Mouse (Mus musculus) lung, embryonic 16.5 days (tissue): ENCODE results near the gene Arhgap32. TPM values are rescaled to one million over a fixed set of nuclear protein-coding genes. Genes with fewer than 3 reads are reported as not detected.
A peak's percentile ranks its signal among the peaks of the same experiment; 100 is the strongest.
"Not testable (repeated sequence)": the region's sequence is repeated elsewhere in the genome, so short reads cannot be mapped to it uniquely, and the experiment has no call there.

Experiments
- ATAC-seq: fragments of 200-750 bp; cut with Nextera tagmentation; 2 replicates; pipeline ENCODE4 v1.8.0; 2017; ENCODE audit warnings: low read depth, mild to moderate bottlenecking, moderate library complexity
- H3K27ac ChIP-seq: fragments of 300-500 bp; sonication (generic); 2 replicates; pipeline ENCODE4 v1.5.1; 2014; ENCODE audit warnings: mild to moderate bottlenecking, control low read depth, low read length
- H3K27me3 ChIP-seq: fragments of 300-500 bp; sonication (generic); 2 replicates; pipeline ENCODE4 v1.6.1; 2014; ENCODE audit warnings: low read depth, low read length, mixed read lengths; ENCODE audit not compliant: control insufficient read depth, insufficient read depth
- H3K36me3 ChIP-seq: fragments of 300-500 bp; sonication (generic); 2 replicates; pipeline ENCODE4 v1.6.1; 2014; ENCODE audit warnings: low read length; ENCODE audit not compliant: control insufficient read depth, insufficient read depth
- H3K4me1 ChIP-seq: fragments of 300-500 bp; sonication (generic); replicated peaks from 2 replicates; pipeline ENCODE4 v1.6.1; 2014; ENCODE audit warnings: low read length, mixed read lengths; ENCODE audit not compliant: control insufficient read depth, insufficient read depth
- H3K4me2 ChIP-seq: fragments of 300-500 bp; sonication (generic); 2 replicates; pipeline ENCODE4 v1.6.1; 2014; ENCODE audit warnings: low read depth, low read length, control low read depth
- H3K4me3 ChIP-seq: fragments of 300-500 bp; sonication (generic); 2 replicates; pipeline ENCODE4 v1.5.1; 2014; ENCODE audit warnings: mild to moderate bottlenecking, low read length, control low read depth
- H3K9ac ChIP-seq: fragments of 300-500 bp; sonication (generic); 2 replicates; pipeline ENCODE4 v1.6.1; 2014; ENCODE audit warnings: low read length, control low read depth
- H3K9me3 ChIP-seq: fragments of 300-500 bp; sonication (generic); 2 replicates; pipeline ENCODE4 v1.6.1; 2016; ENCODE audit warnings: low read length; ENCODE audit not compliant: control insufficient read depth
- WGBS: fragments of 180-500 bp; shearing (Covaris S2); extraction: QIAGEN DNeasy Blood & Tissue Kit; methylation state at CpG from one replicate; pipeline ENCODE4 v1.1.7; 2014; 5-methylcytosine and 5-hydroxymethylcytosine counted together
- polyA plus RNA-seq: library from polyadenylated mRNA; unstranded; fragments of >200 nt; fragmentation: Nextera tagmentation; extraction: Ambion mirVana; gene quantifications from 2 replicates; pipeline ENCODE4 v1.2.1, GENCODE M21; 2015

The Arhgap32 gene
- polyA plus RNA-seq, 1 experiment from 2014 or later = 4.9 TPM

DNA sequence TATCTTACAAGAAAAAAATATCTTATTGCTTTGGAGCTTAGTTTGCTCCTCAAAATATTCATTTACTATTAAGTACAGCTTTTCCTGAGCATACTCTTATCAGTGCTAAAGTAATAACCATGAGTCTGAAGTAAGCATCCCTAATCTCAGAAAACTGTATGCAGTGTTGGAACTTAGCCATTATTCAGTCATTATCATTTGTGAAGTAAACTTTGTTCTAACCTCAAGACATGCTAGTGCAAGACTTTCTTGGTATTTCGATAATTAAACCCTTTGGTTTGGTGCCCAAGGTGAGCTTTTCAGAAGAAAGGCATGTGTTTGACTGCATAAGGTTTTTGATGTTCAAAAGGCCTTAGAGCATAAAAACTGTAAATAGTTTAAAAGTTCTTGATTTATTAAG is 4.2 kb downstream of the Arhgap32 start:
- no peak overlapping the region for H3K4me2 ChIP-seq
- no peak overlapping the region for H3K9ac ChIP-seq
- H3K27me3 ChIP-seq = no peaks in the 10 kb centered on the region
- no peak overlapping the region for H3K27ac ChIP-seq
- no peak for ATAC-seq
- peaks cover 9% of the 10 kb centered on the region for H3K4me1 ChIP-seq
- WGBS = 77% methylated on average over 1 of the region's 1 CpGs
- H3K4me3 ChIP-seq = no peak overlapping the region
- no peaks in the 10 kb centered on the region for H3K36me3 ChIP-seq
- H3K9me3 ChIP-seq = no peaks in the 10 kb centered on the region

- H3K4me2 ChIP-seq, ATAC-seq, H3K4me1 ChIP-seq, H3K4me3 ChIP-seq, H3K36me3 ChIP-seq, H3K27me3 ChIP-seq, H3K9ac ChIP-seq, H3K9me3 ChIP-seq, H3K27ac ChIP-seq: not testable (repeated sequence)
- WGBS = 95% methylated on average over 13 of the region's 13 CpGs
Observed at GRCm38 (mm10) chr9:32121271-32121670, 5.3 kb downstream of the Arhgap32 start.

DNA sequence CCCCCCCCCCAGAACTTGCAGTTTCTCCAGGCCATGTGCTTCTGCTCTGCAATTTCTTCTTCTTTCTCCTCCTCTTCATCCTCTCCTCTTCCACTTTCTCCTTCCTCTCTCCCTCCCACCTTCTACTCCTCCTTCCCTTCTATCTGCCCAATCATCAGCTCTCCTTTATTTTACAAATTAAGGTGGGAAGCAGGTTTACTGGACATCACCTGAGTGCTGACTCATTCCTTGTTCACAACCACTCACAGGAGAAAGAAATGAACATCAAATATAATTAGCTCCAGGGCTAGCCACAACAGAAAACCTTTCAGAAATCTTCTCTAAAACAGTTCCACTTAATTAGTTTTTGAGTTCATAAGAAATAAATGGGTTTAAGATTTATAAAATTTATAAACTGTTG is 20.3 kb downstream of the Arhgap32 start:
- no peak overlapping the region for H3K4me3 ChIP-seq
- H3K9ac ChIP-seq = no peak overlapping the region
- no peak overlapping the region for H3K27ac ChIP-seq
- no peak for ATAC-seq
- no peaks in the 10 kb centered on the region for H3K27me3 ChIP-seq
- H3K4me2 ChIP-seq = no peak overlapping the region
- no peaks in the 10 kb centered on the region for H3K9me3 ChIP-seq
- no peaks in the 10 kb centered on the region for H3K36me3 ChIP-seq
- H3K4me1 ChIP-seq = no peaks in the 10 kb centered on the region

GRCm38 (mm10) chr9:32136680-32137295 is 20.9 kb downstream of the Arhgap32 start:
- Histone ChIP-seq H3K4me2 (no peak overlapping the region), H3K9ac (no peak overlapping the region), H3K4me3 (no peak overlapping the region), H3K4me1 (no peaks in the 10 kb centered on the region), H3K36me3 (no peaks in the 10 kb centered on the region), H3K27ac (no peak overlapping the region), H3K27me3 (no peaks in the 10 kb centered on the region), H3K9me3 (no peaks in the 10 kb centered on the region)
- ATAC-seq = no peak
- 77% methylated on average over 11 of the region's 11 CpGs for WGBS

DNA sequence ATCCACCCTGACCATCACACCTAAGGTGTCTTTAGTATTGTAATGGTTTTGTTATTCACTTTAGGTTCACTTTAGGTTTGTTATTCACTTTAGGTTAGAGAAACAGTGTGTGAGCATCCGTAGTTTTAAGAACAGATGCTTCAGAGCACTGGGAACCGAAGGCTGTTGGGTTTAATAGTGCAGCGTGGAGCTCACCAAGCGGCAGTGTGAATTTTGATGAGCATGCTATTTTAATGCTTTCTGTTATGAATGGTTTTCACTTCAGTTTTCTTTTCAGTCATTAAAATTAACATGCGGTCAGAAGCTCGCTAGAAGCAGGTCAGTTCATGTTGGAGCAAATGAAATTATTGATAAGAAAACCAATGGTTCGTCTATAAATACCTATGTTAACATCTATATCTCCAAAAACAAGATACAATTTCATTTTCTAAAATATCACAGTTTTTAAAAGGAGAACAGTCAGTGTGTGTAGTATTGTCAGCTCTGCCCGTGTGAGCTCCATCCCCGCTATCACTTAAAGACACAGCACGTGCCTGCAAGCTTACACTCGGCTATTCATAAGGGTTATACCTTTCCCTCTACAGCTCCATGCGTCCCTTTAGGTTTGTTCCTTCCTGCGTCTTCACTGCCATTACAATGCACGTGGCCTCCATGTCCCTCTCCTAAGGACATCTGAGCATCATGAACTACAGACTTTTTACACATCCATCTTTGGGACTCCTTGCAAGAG is 21.9 kb downstream of the Arhgap32 start:
- no peak overlapping the region for H3K9ac ChIP-seq
- 88% methylated on average over 14 of the region's 14 CpGs for WGBS
- no peaks in the 10 kb centered on the region for H3K36me3 ChIP-seq
- no peak overlapping the region for H3K27ac ChIP-seq
- no peaks in the 10 kb centered on the region for H3K27me3 ChIP-seq
- H3K9me3 ChIP-seq = no peaks in the 10 kb centered on the region
- no peak overlapping the region for H3K4me3 ChIP-seq
- H3K4me2 ChIP-seq = no peak overlapping the region
- no peak for ATAC-seq
- H3K4me1 ChIP-seq = no peaks in the 10 kb centered on the region

DNA sequence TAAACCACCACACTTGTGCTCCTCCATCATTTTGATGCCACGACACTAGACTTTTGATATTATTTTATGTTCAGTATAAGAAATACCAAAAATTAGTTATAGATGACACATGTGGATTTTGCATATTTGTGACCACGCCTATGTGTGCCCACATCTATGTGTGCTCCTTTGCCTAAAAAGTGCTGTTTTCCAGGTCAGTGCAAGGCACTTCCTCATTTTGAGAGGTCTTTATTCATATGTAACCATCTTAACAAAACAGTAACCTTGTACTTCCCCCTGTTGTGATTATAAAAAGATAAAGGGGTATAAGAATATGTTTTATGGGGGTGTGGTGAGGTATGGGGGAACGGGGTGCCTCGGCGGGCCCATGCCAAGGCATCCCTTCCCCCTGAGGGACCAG is 22.7 kb downstream of the Arhgap32 start:
- Histone ChIP-seq H3K27ac (no peak overlapping the region), H3K9ac (no peak overlapping the region), H3K4me2 (no peak overlapping the region), H3K9me3 (no peaks in the 10 kb centered on the region), H3K27me3 (no peaks in the 10 kb centered on the region), H3K4me3 (no peak overlapping the region), H3K36me3 (no peaks in the 10 kb centered on the region), H3K4me1 (no peaks in the 10 kb centered on the region)
- no peak for ATAC-seq
- WGBS = 90% methylated on average over 5 of the region's 5 CpGs

GRCm38 (mm10) chr9:32139641-32140040 is 23.7 kb downstream of the Arhgap32 start:
- H3K9me3 ChIP-seq = no peaks in the 10 kb centered on the region
- H3K36me3 ChIP-seq = no peaks in the 10 kb centered on the region
- H3K4me2 ChIP-seq = no peak overlapping the region
- H3K27ac ChIP-seq = no peak overlapping the region
- 69% methylated on average over 5 of the region's 5 CpGs for WGBS
- ATAC-seq = no peak
- H3K9ac ChIP-seq = no peak overlapping the region
- H3K27me3 ChIP-seq = no peaks in the 10 kb centered on the region
- H3K4me1 ChIP-seq = no peaks in the 10 kb centered on the region
- no peak overlapping the region for H3K4me3 ChIP-seq

GRCm38 (mm10) chr9:32142834-32143233 is 26.9 kb downstream of the Arhgap32 start:
- 46% methylated on average over 3 of the region's 3 CpGs for WGBS
- H3K9me3 ChIP-seq = no peaks in the 10 kb centered on the region
- no peak overlapping the region for H3K4me2 ChIP-seq

GRCm38 (mm10) chr9:32143451-32143850 is 27.5 kb downstream of the Arhgap32 start:
- no peaks in the 10 kb centered on the region for H3K36me3 ChIP-seq
- H3K9ac ChIP-seq = no peak overlapping the region
- no peak overlapping the region for H3K4me3 ChIP-seq
- no peak overlapping the region for H3K4me2 ChIP-seq
- no peak overlapping the region for H3K27ac ChIP-seq
- no peaks in the 10 kb centered on the region for H3K4me1 ChIP-seq
- no peaks in the 10 kb centered on the region for H3K9me3 ChIP-seq
- no peaks in the 10 kb centered on the region for H3K27me3 ChIP-seq
- ATAC-seq = no peak
- 92% methylated on average over 3 of the region's 3 CpGs for WGBS

More at GRCm38 (mm10) chr9:32142834-32143233, 26.9 kb downstream of the Arhgap32 start:
- ATAC-seq = 0 out of 2 replicates have a peak, but pooled peaks have one; percentile 12
- no peaks in the 10 kb centered on the region for H3K4me1 ChIP-seq
- H3K9ac ChIP-seq = no peak overlapping the region
- H3K36me3 ChIP-seq = no peaks in the 10 kb centered on the region
- H3K27ac ChIP-seq = no peak overlapping the region
- no peaks in the 10 kb centered on the region for H3K27me3 ChIP-seq
- H3K4me3 ChIP-seq = no peak overlapping the region
